Mouse (Mus musculus) liver, adult 2 months (tissue): ENCODE data around the gene Veph1. TPM values are rescaled to one million over a fixed set of nuclear protein-coding genes. Genes with fewer than 3 reads are reported as not detected.
A peak's percentile ranks its signal among the peaks of the same experiment; 100 is the strongest.

Experiments
- DNase-seq: peaks from one replicate; pipeline ENCODE4 v3.0.0-alpha.2; 2011; ENCODE audit warnings: low read depth, low spot score; ENCODE audit errors: extremely low read depth
- H3K27ac ChIP-seq: fragments of 200-500 bp; replicated peaks from 2 replicates; pipeline ENCODE4 v1.5.1; 2012; ENCODE audit warnings: low read depth, mild to moderate bottlenecking, control low read depth, inconsistent platforms, low read length; ENCODE audit not compliant: insufficient read depth
- H3K27me3 ChIP-seq: fragments of 200-500 bp; 2 replicates; pipeline ENCODE4 v1.6.1; 2012; ENCODE audit warnings: mild to moderate bottlenecking, moderate library complexity, low read length, inconsistent platforms; ENCODE audit not compliant: control insufficient read depth, insufficient read depth
- H3K36me3 ChIP-seq: fragments of 200-500 bp; 2 replicates; pipeline ENCODE4 v1.6.1; 2012; ENCODE audit warnings: low read length, inconsistent platforms; ENCODE audit not compliant: control insufficient read depth, insufficient read depth
- H3K4me1 ChIP-seq: fragments of 200-500 bp; 2 replicates; pipeline ENCODE4 v1.6.1; 2011; ENCODE audit warnings: low read length; ENCODE audit not compliant: control insufficient read depth, insufficient read depth
- H3K4me3 ChIP-seq: fragments of 200-500 bp; 2 replicates; pipeline ENCODE4 v1.5.1; 2011; ENCODE audit warnings: low read depth, mild to moderate bottlenecking, control low read depth, low read length, moderate library complexity; ENCODE audit not compliant: insufficient read depth
- H3K79me2 ChIP-seq: fragments of 200-500 bp; 2 replicates; pipeline ENCODE4 v1.6.1; 2012; ENCODE audit warnings: inconsistent platforms, mild to moderate bottlenecking, low read length, moderate library complexity; ENCODE audit not compliant: control insufficient read depth, insufficient read depth
- H3K9ac ChIP-seq: fragments of 200-500 bp; 2 replicates; pipeline ENCODE4 v1.6.1; 2012; ENCODE audit warnings: low read depth, mild to moderate bottlenecking, control low read depth, inconsistent platforms, low read length
- CTCF ChIP-seq: fragments of 200-500 bp; IDR thresholded peaks from 2 replicates; pipeline ENCODE4 v1.5.1; 2011; ENCODE audit warnings: low read depth, low read length, control low read depth
- POLR2A ChIP-seq: fragments of 200-500 bp; IDR thresholded peaks from 2 replicates; pipeline ENCODE4 v1.6.1; 2011; ENCODE audit warnings: low read length, control low read depth; ENCODE audit not compliant: insufficient read depth; ENCODE audit errors: extremely low read depth
- WGBS: fragments of 180-500 bp; shearing (Covaris S2); methylation state at CpG from one replicate; pipeline ENCODE4 v1.1.7; 2018; 5-methylcytosine and 5-hydroxymethylcytosine counted together
- polyA plus RNA-seq: library from polyadenylated mRNA; depleted of rRNA; stranded (reverse); fragments of >200 nt; gene quantifications from 2 replicates; pipeline ENCODE4 v1.2.3, GENCODE M21; 2012
- total RNA-seq: library from RNA; depleted of rRNA; stranded (reverse); fragments of >200 nt; gene quantifications from 2 replicates; pipeline ENCODE4 v1.2.3, GENCODE M21; 2014

Gene Veph1
- total and polyA plus RNA-seq, 2 experiments: 0.10 to 0.28 TPM

- no peaks in the 10 kb centered on the region for H3K27me3 ChIP-seq
- H3K4me1 ChIP-seq: no peaks in the 10 kb centered on the region
- H3K27ac ChIP-seq: no peak overlapping the region
- DNase-seq: no peak
- H3K4me3 ChIP-seq: no peak overlapping the region
- no peak for TF ChIP-seq CTCF
- no peak for TF ChIP-seq POLR2A
- H3K36me3 ChIP-seq: no peaks in the 10 kb centered on the region
- 92% methylated on average over 4 of the region's 4 CpGs for WGBS
- no peaks in the 10 kb centered on the region for H3K79me2 ChIP-seq
- no peak overlapping the region for H3K9ac ChIP-seq
Measured at GRCm38 (mm10) chr3:66079886-66080285, 216.8 kb downstream of the Veph1 start.

GRCm38 (mm10) chr3:66078898-66079537 is 217.6 kb downstream of the Veph1 start:
- H3K9ac ChIP-seq: no peak overlapping the region
- no peaks in the 10 kb centered on the region for H3K79me2 ChIP-seq
- H3K36me3 ChIP-seq: no peaks in the 10 kb centered on the region
- WGBS: 24% methylated on average over 6 of the region's 6 CpGs
- TF ChIP-seq POLR2A: no peak
- TF ChIP-seq CTCF: no peak
- no peak overlapping the region for H3K27ac ChIP-seq
- H3K27me3 ChIP-seq: no peaks in the 10 kb centered on the region
- no peaks in the 10 kb centered on the region for H3K4me1 ChIP-seq
- no peak overlapping the region for H3K4me3 ChIP-seq
- DNase-seq: peak; percentile 71

GRCm38 (mm10) chr3:66078026-66078721 is 218.5 kb downstream of the Veph1 start:
- H3K4me1 ChIP-seq: no peaks in the 10 kb centered on the region
- H3K79me2 ChIP-seq: no peaks in the 10 kb centered on the region
- no peak overlapping the region for H3K4me3 ChIP-seq
- 82% methylated on average over 23 of the region's 23 CpGs for WGBS
- H3K27me3 ChIP-seq: no peaks in the 10 kb centered on the region
- no peaks in the 10 kb centered on the region for H3K36me3 ChIP-seq
- H3K9ac ChIP-seq: no peak overlapping the region
- no peak overlapping the region for H3K27ac ChIP-seq
- no peak for DNase-seq
- no peak for TF ChIP-seq POLR2A
- TF ChIP-seq CTCF: no peak

- no peaks in the 10 kb centered on the region for H3K36me3 ChIP-seq
- H3K79me2 ChIP-seq: no peaks in the 10 kb centered on the region
- H3K27me3 ChIP-seq: no peaks in the 10 kb centered on the region
- TF ChIP-seq POLR2A (no peak), CTCF (no peak)
- no peak overlapping the region for H3K9ac ChIP-seq
- WGBS: 95% methylated on average over 1 of the region's 1 CpGs
- no peak overlapping the region for H3K4me3 ChIP-seq
- no peak for DNase-seq
- H3K27ac ChIP-seq: no peak overlapping the region
- no peaks in the 10 kb centered on the region for H3K4me1 ChIP-seq
Measured at GRCm38 (mm10) chr3:66070274-66070673, 226.4 kb downstream of the Veph1 start.

GRCm38 (mm10) chr3:66063881-66064280 is 232.8 kb downstream of the Veph1 start:
- Histone ChIP-seq H3K4me3 (no peak overlapping the region), H3K27me3 (no peaks in the 10 kb centered on the region), H3K9ac (no peak overlapping the region), H3K27ac (no peak overlapping the region), H3K79me2 (no peaks in the 10 kb centered on the region), H3K36me3 (no peaks in the 10 kb centered on the region), H3K4me1 (no peaks in the 10 kb centered on the region)
- 40% methylated on average over 6 of the region's 6 CpGs for WGBS
- TF ChIP-seq POLR2A (no peak), CTCF (no peak)
- no peak for DNase-seq

- no peak for DNase-seq
- Histone ChIP-seq H3K27me3 (no peaks in the 10 kb centered on the region), H3K4me3 (no peak overlapping the region), H3K4me1 (no peaks in the 10 kb centered on the region), H3K79me2 (no peaks in the 10 kb centered on the region), H3K9ac (no peak overlapping the region), H3K36me3 (no peaks in the 10 kb centered on the region), H3K27ac (no peak overlapping the region)
- TF ChIP-seq POLR2A (no peak), CTCF (no peak)
- 94% methylated on average over 16 of the region's 16 CpGs for WGBS
Measured at GRCm38 (mm10) chr3:66056912-66057311, 239.7 kb downstream of the Veph1 start.
